In genomic region chr6:28978031-28978430, GRCm38 (mm10) we compare ENCODE assay signal across 10 mouse cellular contexts.
"Had no signal": no experiment of that assay in that cellular context is flagged by ENCODE, and none has a peak within 500 bp of the region (broad histone marks: within the 10 kb centered on the region; RNA-seq: fewer than 3 reads in every experiment).

No protein-coding gene starts in this region.

- DNase-seq: kidney, adult 9 months; liver; liver, embryonic 13.5 days; liver, postnatal 0 days; lung, postnatal 36 days; right cerebral cortex, postnatal 4 days; spleen, adult 18-20 months; thymus, adult 2 months; thymus, postnatal 25 days had no signal

- ATAC-seq: liver, postnatal 0 days; midbrain, embryonic 13.5 days had no signal
